Mouse (Mus musculus) myocyte (in vitro differentiated cells): ENCODE data around the gene Lkaaear1.

Experiments
- POLR2AphosphoS2 ChIP-seq: IDR thresholded peaks from one replicate; pipeline ENCODE4 v1.6.1; 2011; ENCODE audit warnings: low read depth, control low read depth; ENCODE audit not compliant: insufficient read length
- USF1 ChIP-seq: IDR thresholded peaks from one replicate; pipeline ENCODE4 v1.6.1; 2011; ENCODE audit warnings: low read depth, mild to moderate bottlenecking, control low read depth, moderate library complexity

DNA sequence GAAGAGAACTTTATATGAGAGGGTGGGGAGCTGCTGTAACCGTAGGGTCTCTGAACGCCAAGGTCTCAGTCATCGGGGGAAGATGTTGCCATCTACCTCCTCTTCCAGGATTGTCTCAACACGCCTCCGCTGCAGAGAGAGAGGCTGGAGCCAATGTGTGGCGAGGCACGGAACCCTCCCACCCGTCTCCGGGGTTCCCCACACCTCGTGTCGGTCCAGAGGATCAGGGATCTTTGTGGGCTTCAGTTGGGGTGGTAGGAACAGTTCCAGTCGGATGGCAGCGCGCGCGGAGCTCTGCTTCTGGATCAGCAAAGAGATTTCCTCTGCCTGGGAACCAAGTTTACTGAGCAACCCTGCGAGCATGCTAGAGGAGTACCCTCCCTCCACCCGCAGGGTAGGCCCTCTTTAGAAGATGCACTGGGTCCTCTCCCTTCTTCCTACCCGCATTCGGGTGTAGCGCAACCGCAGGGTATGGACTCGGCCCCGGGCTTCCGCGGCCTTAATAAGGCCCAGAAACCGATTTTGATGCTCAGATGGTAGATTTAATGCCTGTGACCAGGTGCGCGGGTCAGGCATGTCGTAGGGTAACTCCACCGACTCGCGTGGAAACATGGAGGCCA is 1.3 kb downstream of the Lkaaear1 start:
- TF ChIP-seq USF1: no peak
- TF ChIP-seq POLR2AphosphoS2: no peak
